Mouse (Mus musculus): ENCODE measurements around the gene Aqp3.

Gene Aqp3

GRCm38 (mm10) chr4:41097871-41098576, at the start of gene Aqp3:
Gene Aqp3 (minus strand): TSS chr4:41098183.
- DNase-seq (ENCODE audit: low spot score) = no peak

- DNase-seq (ENCODE audit: low spot score) = no peak
Measured at GRCm38 (mm10) chr4:41142601-41143000, 44.6 kb upstream of the Aqp3 start.

GRCm38 (mm10) chr4:41140174-41140875, 42.3 kb upstream of the Aqp3 start:
- peak; percentile 41 for DNase-seq (ENCODE audit: low spot score)

- DNase-seq (ENCODE audit: low spot score) = no peak
Measured at GRCm38 (mm10) chr4:41136811-41137210, 38.8 kb upstream of the Aqp3 start.

GRCm38 (mm10) chr4:41136454-41136805, 38.4 kb upstream of the Aqp3 start:
- DNase-seq (ENCODE audit: low spot score) = peak; percentile 36

GRCm38 (mm10) chr4:41135711-41136453, 37.9 kb upstream of the Aqp3 start, which contains the start of gene Ube2r2:
Gene Ube2r2 (plus strand): TSS chr4:41135743.
- DNase-seq (ENCODE audit: low spot score) = peak; percentile 71

DNA sequence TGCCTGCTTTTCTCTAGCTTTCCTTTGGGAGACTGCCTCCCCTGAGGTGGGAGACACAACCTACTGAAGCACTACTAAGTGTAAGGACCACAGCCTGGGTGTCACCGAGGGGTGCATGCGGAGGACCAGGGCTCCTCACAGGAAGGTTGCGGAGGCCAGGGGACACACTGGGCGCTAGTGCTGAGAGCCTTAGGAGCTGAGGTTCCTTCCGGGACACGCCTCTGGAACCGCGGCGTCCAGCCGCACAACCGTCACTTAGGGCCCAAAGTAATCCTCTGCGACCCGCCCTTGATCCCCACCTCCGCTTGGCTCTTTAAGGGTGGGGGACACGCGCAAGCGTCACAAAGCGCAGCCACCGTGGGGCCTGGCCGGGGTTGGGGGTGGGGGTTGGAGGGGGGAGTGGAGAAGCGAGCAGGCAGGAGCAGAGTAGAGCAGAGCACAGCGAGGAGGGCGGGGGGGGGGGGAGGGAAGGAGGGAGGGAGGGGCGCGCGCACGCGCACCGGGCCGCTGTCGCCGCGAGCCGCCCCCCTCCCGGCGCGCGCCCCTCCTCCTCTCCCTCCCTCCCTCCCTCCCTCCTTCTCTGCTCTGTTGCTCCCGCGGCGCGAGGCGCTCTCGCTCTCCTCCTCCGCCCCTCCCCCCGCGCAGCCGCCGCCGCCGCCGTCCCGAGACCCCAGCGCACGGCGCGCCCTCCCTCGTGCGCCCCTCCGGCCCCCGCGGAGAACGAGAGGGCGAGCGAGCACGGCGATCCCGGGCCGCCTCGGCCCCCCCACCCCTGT, 37.1 kb upstream of the Aqp3 start:
- DNase-seq (ENCODE audit: low spot score) = peak; percentile 81

DNA sequence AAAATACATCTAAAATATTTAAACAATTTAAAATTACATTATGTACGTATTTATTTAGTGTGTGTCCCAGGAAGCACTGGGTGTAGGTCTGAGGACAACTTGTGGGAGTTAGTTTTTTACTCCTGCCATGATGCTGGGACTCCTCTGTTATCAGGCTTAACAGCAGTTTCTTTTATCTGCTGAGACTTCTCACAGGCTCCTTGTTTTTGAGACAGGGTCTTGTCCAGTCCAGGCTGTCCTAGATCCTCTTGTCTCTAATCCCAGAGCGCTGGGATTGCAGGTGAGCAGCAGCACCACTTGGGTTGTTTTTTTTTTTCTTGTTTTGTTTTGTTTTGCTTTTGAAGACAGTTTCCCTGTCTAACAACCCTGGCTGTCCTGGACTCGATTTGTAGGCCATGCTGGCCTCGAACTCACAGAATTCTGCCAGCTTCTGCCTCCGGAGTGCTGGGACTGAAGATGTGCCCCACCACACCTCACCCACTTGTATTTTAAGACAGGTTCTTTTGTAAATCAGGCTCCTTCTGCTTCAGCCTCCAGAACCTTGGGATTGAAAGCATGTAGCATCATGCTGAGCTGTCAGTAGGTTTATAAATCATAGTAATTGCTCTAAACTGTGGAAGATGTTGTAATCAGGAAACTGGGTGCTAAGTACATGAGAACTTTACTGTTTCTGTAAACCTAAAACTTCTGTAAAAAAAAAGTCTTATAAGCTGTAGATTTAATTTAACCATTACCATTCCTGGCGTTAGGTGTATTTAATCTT, 35.7 kb upstream of the Aqp3 start:
- no peak for DNase-seq (ENCODE audit: low spot score)

DNA sequence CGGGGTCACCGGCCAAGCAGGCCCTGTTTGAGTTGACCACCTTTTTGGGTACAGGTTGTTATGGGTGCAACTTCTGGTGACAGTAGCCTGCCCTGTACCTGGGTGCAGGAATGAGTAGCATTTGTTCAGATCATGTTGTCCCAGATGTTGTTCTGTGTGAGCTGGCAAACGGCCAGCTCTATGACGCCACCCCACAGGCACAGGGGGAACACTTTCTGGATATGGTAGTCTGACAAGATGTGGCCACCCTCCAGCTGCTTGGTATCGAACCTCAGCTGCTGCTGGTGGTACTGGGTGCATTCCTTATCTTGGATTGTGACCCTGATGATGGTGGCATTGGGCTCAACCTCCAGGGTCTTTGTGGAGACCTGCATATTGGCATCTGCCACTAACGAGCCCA, 34.5 kb upstream of the Aqp3 start:
- DNase-seq (ENCODE audit: low spot score) = no peak

DNA sequence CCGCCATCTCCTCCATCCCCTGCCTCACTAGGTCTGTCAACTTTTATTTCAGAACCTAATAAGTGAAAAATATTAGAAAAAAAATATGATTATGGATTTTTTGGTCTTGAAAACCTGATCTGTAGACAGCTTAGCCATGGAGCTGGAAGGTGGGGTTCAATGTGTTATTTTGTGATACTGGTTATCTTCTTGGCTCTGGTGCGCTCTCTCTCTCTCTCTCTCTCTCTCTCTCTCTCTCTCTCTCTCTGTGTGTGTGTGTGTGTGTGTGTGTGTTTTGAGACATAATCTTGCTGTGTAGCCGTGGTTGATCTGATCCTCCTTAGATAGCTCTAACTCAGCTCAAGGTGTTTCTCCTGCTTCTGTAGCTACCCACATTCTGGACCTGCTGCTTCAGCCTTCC, 31.9 kb upstream of the Aqp3 start:
- DNase-seq (ENCODE audit: low spot score) = no peak

DNA sequence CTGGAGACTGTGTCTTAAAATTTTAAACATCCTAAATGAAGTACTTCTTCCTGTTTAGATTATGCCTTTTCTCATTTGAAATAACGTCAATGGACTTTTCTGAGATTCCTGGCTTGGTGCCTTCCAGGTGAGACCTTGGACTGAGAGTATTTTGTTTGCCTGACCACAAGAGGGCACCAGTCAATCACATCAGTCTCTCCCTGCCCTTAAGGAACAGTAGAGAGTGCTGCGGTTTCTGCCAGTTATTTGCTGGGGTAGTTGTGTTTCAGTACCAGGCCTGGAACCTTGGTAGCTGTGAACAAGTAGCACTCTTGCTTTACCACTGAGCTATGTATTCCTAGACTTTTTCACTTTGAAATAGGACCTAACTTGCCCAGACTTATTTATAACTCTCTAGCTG, 31.4 kb upstream of the Aqp3 start:
- peak; percentile 60 for DNase-seq (ENCODE audit: low spot score)

DNA sequence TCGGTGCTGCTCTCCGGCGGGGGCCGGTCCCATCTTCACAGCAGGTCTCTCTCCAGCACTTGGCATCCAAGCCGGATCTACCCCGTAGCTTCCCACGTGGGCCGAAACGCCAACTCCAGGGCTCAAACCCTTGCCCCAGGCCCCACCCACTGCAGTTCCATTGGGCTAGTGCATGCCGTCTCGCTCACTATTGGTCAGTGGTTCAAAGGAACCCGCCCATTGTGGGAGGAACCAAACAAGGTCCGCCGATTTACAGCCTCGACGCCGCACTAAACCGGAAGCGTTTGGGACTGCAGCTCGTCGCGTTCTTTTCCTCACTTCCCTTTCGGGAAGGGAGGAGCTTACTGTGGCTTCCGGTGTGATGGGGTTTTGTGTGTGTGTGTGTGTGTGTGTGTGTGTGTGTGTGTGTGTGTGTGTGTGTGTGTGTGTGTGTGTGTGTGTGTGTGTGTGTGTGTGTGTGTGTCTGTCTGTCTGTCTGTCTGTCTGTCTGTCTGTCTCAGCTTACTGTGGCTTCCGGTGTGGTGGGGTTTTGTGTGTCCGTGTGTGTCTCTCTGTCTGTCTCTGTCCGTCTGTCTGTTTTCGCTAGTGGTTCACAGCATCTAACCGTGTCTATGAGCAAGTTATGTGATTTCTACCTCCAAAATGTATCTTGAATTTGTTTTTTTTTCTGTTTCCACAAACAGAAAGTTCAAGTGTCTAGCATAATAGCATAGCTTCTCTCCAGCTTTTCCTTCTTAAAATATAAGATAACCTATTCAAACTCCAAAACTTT, 26.4 kb upstream of the Aqp3 start, which contains the start of gene Nol6:
Gene Nol6, minus strand, starts transcription at position 276 of the 772 bp plus-strand sequence.
- peak; percentile 97 for DNase-seq (ENCODE audit: low spot score)

- peak; percentile 73 for DNase-seq (ENCODE audit: low spot score)
Measured at GRCm38 (mm10) chr4:41118706-41119292, 20.8 kb upstream of the Aqp3 start.

DNA sequence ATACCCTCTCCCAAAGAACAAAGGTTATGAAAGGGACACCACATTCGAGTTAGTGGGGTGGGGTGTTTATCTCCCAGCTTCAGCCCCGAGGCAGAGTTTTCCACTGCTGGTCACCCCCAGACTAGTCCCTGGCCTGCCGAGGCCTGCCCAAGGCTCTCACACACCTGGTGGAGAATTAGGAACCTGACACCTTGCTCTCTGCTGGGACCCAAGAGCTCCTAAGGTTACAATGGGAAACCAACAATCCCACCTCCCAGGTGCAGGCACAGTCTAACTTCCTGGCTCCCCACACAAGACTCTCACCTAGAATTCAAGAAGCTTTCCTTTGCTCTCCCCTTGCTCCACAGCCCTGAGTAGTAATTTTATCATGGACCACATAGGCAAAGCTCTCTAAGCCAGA, 18.8 kb upstream of the Aqp3 start:
- DNase-seq (ENCODE audit: low spot score) = no peak

DNA sequence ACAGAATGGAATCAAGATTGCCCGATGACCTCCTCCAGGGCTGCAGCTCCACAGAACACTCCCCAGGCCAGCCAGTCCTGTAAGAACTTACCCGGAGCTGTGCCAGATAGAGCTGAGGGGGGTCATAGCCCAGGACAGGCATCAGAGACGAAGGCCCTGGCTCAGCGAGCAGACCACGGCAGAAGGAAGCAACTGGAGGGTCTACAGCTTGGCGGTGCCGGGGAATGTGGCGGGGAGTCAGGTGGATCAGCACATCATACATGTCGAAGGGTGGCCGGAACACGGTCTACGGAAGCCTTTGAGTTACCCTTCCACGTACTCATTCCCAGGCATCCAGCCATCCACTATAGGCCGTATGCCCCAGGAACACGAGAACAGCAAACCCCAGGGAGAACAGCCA, 17.8 kb upstream of the Aqp3 start:
- DNase-seq (ENCODE audit: low spot score) = no peak

- DNase-seq (ENCODE audit: low spot score) = no peak
Measured at GRCm38 (mm10) chr4:41115074-41115473, 17.1 kb upstream of the Aqp3 start.

DNA sequence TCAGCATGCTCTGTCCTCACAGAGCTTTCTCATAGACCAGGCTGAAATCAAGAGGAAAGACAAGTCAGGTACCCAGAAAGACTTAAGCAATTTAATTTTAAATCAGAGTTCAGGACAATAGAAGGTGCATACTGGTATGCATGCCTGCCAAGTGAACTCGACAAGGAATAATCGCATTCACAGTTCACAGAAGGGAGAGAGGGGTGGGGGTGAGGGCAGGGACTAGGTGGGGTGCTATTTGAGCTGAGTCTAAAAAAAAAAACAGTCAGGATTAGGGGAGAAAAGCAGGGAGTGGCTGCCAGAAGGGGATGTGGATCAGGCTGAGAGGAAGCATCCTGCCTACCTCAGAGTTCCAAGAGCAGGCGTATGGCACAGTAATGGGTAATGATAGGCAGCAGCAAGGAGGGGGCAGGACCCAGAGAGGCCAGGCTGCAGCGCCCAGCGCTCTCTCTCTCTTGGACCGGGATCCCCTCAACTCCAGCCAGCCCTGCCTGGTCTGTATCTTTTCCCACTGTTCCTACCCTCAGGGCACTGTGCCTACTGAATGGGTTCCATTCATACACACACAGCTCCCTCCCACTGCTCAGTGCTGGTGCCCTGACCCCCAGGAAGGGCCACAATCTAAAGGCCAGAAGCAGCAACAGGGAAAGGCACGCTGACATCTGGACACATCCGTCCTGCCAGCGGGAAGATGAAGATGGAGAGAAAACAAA, 16.5 kb upstream of the Aqp3 start:
- no peak for DNase-seq (ENCODE audit: low spot score)

GRCm38 (mm10) chr4:41108717-41109425, 10.9 kb upstream of the Aqp3 start:
- no peak for DNase-seq (ENCODE audit: low spot score)

DNA sequence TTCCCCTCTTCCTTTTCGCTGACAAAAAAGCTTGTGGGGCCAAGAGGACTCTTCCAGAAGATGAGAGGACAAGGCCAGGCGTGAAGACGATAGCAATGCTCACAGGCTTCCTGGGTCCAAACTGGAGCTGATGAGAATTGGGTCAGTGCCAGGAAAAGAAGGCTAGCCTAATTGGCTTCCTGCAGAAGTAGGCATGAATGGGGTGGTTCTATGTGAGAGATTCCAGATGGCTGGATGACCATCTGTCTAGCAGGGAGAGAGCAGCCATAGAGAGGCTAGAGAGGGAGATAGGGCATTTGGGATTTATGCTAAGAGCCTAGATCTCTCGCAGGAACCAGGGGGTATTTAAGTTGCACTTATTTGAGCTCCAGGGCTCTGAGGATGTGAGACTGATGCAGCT, 9.5 kb upstream of the Aqp3 start:
- DNase-seq (ENCODE audit: low spot score) = peak; percentile 83
